Mouse (Mus musculus) testis, postnatal 14 days (tissue): ENCODE results near the gene Prdx4.
"Not testable (repeated sequence)": the region's sequence is repeated elsewhere in the genome, so short reads cannot be mapped to it uniquely, and the experiment has no call there.

Experiments used
- DNase-seq: peaks from one replicate; pipeline ENCODE4 v3.0.0; 2021; ENCODE audit warnings: low spot score

Prdx4 gene

DNA sequence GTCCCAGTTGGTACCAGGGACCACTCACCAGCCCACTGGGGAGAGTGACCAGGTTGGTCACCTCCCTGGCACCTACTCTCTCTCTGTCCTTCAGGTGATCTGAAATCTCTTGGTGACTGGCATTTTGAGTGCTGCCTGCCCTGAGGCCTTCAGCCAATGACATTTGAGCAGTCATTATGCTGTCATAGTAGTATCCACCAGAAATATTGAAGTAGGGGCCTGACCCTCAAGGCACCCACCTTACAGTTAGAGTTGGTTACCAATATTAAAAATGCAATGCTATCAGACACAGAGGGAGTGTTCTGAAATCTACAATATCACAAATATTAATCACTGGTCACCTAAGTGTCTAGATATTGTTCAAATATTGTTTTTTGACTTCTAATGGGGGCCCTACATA lies at the start of gene Prdx4:
Gene Prdx4, minus strand, starts transcription at position 101 of the 400 bp plus-strand sequence.
- no peak for DNase-seq

DNA sequence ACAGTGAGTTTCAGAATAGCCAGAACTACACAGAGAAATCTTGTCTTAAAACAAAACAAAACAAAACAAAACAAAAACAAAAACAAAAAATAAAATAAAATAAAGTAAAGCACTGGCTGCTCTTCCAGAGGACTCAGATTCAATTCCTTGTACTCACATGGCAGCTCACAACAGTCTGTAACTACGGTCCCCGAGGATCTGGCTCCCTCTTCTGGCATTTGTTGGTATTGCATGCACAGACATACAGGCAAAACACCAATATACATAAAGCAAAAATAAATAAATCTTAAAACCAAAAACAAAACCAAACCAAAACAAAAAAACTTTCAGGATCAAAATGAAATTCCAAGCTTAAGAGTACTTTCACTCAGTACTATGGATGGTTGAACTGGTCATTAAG lies 36.0 kb upstream of the Prdx4 start:
- peak; percentile 4 for DNase-seq

DNA sequence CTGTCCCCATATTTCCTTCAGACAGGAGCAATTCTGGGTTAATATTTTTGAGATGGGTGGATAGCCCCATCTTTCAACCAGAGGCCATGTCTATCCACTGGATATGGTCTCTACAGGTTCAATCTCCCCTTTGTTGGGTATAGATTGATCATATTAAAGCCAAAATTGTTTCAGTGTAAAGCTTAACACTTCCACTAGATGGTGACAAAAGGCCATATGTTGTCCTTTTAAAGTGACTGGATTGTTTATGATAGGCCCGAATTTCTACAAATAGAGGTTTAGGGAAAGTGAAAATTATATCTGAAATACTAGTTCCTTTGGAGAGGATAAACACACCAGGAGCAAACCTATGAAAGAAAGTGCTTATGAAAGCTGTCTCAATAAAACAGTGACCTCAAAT lies 34.9 kb upstream of the Prdx4 start:
- no peak for DNase-seq

DNA sequence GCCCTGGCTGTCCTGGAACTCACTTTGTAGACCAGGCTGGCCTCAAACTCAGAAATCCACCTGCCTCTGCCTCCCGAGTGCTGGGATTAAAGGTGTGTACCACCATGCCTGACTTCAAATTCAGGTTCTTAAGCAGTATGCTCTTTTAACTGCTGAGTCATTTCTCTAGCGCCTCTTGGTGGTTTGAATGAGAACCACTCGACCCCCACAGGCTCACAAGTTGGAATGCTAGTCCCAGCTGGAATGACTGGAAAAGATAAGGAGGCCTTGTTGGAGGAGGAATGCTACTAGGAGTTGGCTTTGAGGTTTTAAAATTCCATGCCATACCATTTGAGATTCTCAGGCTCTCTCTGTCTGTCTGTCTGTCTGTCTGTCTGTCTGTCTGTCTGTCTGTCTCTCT lies 29.6 kb upstream of the Prdx4 start:
- not testable (repeated sequence) for DNase-seq

DNA sequence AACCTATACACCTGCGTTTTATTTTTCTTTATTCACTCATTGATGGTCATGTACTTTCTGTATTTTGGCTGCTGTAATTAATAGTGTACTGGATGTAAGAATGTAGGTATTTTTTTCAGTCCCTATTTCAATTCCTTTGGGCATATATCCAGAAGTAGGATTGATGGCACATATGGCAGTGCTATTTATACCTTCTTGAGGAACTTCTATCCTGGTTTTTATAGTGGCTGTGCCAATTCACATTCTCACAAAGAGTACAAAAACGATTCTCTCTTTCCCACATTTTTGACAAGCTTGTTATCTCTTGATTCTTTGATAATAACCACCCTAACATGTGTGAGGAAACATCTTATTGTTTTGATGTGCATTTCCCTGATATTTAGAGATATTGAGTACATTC lies 24.5 kb upstream of the Prdx4 start:
- DNase-seq = no peak

DNA sequence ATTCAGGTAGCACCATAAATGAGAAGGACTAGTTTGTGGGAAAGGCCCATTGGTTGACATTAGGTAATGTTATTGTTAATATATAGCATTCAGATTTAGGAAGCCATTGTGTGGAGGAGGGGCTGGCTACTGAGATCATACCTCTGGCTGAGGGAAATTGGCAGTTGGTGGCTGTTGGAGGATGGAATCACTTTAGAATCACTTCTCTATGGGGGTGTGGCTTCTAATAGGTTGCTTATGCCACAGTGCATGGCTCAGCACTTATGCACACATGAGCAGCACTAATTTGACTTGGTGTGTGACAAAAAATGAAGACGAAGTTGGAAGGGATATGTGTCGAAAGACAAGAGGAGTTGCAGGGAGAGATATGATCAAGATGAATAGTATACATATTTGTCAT lies 5.7 kb upstream of the Prdx4 start:
- no peak for DNase-seq

DNA sequence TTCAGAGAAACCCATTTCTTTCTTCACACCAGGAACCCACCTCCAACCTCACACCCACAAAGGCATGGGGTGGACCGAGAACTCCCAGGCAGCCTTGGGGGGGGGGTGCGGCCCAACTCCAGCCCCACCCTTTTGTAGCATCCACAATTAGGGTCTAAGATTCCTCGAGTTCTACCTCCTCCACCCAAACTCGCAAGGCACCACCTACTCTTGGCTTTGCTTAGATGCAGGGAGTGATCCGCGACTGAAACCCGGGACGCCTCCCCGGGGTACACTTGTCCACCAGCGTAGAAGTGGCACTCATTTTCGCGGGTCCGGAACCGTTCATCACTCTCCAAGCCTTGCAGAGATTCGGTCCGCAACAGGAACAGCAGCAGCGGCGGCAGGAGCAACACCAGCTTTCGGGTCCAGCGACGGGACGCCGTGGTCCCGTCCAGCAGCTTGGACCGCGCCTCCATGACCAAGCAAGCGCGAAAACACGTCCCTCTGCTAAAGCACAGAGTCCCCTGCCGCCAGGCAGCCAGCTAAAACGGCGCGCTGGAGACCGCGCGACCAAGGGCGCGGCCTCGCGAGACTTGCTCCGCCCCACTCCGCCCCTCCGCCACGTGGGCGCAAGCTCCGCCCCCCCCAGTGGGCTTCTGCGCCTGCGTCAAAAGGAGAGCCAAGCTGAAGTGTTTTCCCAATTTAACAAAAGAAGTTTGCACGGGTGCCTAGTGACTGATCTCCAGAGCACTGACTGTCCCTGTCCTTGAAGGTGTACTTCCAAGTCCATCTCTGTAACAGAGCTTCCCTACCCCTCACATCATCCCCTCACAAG lies 2.4 kb downstream of the Prdx4 start:
- DNase-seq = peak; percentile 85

DNA sequence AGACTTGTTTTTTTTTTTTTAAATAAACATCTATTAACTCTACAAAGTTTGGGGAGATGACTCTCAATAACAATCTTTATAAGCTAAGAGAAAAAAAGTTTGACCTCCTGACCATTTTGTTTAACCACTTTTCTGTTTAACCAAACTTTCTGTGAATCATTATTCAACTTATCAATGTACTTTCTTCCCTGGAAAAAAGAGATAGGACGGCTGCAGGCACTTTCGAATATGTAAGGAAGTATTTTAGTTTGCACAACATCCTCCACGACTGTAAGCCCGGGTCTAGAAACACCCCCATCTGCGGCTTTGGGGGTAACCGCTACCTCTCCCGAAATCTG lies 3.0 kb downstream of the Prdx4 start:
- DNase-seq = no peak

DNA sequence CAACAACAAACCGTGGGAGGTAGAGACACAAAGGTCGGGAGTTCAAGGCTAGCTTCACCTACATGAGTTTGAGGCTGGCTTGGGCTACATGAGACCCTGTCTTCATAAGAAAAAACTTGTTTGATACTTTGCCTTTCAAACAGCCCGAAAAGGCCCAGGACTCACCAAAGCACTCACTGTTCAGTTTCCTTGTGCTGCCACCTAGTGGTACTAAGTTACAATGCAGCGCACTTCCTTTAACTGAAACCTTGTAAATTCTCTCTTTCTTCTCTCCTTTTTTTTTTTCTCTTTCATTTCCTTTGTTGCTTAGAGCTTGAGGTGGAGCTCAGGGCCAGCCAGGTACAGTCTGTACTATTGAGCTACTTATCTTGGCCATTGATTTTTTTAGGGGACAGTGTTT lies 22.5 kb downstream of the Prdx4 start:
- peak; percentile 11 for DNase-seq

DNA sequence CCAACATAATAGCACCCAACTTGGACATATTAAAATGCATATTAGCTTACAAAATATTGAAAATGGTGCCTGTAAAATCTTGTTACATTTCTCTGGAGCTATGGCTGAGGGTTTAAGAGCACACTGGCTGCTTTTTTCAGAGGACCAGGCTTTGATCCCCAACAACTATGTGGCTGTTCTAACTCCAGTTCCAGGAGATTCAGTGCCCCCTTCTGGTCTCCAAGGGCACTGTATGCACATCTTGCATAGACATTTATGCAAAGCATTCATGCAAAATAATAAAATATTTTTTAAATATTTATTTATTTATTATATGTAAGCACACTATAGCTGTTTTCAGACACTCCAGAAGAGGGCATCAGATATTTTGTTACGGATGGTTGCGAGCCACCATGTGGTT lies 34.2 kb downstream of the Prdx4 start:
- no peak for DNase-seq

DNA sequence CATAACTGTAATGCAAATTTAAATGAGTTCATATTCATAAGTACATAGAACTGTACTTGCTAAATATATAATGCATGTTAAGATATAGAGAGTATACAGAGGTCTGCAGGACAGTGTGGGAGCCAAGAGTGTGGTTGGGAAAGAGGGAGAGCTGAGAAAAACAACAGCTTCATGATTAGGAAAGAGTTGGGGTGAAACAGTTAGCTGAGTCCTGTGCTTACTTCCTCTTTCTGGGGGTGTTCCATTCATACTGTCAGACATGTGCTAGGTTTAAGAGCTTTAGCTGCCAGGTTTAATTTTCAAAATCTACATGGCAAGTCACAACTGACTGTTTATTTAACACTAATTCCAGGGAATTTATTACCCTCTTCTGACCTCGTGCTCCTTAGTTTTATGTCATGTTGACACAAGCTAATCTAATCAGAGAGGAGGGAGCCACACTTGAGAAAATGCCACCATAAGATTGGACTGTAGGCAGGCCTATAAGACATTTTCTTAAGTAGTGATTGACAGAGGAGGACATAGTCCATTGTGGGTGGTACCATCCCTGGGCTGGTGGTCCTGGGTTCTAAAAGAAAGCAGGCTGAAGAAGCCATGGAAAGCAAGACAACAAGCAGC lies 60.0 kb downstream of the Prdx4 start:
- DNase-seq = no peak

DNA sequence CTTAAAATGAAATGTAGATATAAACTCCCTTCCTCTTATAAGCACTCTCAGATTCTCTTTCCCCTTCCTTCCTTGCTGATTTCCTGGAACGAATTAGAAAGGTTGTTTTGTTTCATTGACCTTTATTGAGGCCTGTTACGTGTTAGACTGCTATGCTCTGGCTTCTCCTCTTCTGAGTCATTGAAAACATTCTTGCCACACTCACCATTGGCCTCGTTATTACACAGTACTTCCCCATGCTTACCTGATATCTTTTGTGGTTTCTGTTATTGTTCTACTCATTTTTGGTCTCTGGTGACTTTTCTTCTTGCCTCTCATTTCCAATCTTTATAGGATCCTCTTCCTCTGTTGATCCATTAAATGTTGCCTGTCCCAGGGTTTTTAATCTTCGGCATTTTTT lies 62.1 kb downstream of the Prdx4 start:
- no peak for DNase-seq
